Mouse (Mus musculus): ENCODE data around the gene Rundc3a. TPM values are rescaled to one million over a fixed set of nuclear protein-coding genes. Genes with fewer than 3 reads are reported as not detected.

Gene Rundc3a
- 7.9 and 9.7 TPM in 2 replicates for polyA plus RNA-seq (2014; fragmentation: Nextera tagmentation; extraction: Ambion mirVana)

DNA sequence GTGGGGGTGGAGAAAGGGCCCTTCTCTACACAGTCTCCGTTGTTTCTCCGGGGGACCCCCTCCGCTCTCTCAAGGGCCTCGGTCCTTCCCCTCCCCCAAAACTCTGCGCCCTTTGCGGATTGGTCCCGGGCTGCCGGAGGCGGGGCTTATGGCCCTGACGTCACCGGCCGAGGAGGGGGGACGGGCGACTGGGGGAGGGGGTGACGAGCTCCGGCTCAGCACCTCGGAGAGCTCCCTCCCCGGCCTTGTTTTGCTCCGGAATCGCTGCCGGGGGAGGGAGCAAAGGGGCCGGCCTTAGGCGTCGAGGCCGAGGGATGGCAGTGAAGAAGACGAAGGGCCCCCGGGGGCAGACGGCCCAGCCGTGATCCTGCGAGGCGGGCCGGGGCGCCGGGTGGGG lies at the start of gene Rundc3a:
Gene Rundc3a, plus strand, starts transcription at position 166 of the 397 bp plus-strand sequence.
- H3K9me3 ChIP-seq (ENCODE audit: control insufficient read depth, low read depth, low read length) = no peaks in the 10 kb centered on the region
- 0 out of 2 replicates have a peak, but pooled peaks cover 4% of the 10 kb centered on the region for H3K27me3 ChIP-seq (ENCODE audit: control insufficient read depth, insufficient read depth, low read length)
- no peak within 1 kb of the TSS for H3K9ac ChIP-seq (replicated peaks; ENCODE audit: low read depth, low read length)
- no peak within 1 kb of the TSS for H3K27ac ChIP-seq (ENCODE audit: low read length)
- H3K4me3 ChIP-seq (ENCODE audit: low read depth, low read length) = peak within 1 kb of the TSS; percentile 26
- no peaks in the 10 kb centered on the region for H3K36me3 ChIP-seq (ENCODE audit: control insufficient read depth, insufficient read depth, low read length)
- peak within 1 kb of the TSS; percentile 77 for H3K4me2 ChIP-seq (replicated peaks; ENCODE audit: low read depth, low read length)
- under 1% methylated on average over 34 of the region's 34 CpGs for WGBS
- peaks cover 9% of the 10 kb centered on the region; the same call in 1 of the 2 replicates for H3K4me1 ChIP-seq (ENCODE audit: control insufficient read depth, insufficient read depth, low read length)
- peak; percentile 68; the same call in 1 of the 2 replicates for ATAC-seq (ENCODE audit: insufficient number of reproducible peaks, insufficient read depth, low FRiP score, low read depth)

DNA sequence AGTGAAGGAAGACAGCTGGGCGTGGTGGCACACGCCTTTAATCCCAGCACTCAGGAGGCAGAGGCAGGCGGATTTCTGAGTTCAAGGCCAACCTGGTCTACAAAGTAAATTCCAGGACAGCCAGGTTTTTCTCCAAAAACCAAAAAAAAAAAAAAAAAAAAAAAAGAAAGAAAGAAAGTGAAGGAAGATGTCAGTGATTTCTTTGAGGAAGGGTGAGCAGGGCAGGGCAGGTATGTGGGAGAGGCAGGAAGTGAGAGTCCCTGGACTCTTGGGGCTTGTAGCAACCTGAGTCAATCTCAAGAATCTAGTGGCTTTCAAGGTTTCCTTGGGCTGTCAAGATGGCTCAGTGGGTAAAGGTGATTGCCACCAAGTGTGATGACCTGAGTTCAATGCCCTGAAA lies 48.7 kb upstream of the Rundc3a start:
- H3K27ac ChIP-seq (ENCODE audit: low read length) = no peak overlapping the region
- H3K9me3 ChIP-seq (ENCODE audit: control insufficient read depth, low read depth, low read length) = no peaks in the 10 kb centered on the region
- no peak overlapping the region for H3K9ac ChIP-seq (replicated peaks; ENCODE audit: low read depth, low read length)
- no peaks in the 10 kb centered on the region for H3K36me3 ChIP-seq (ENCODE audit: control insufficient read depth, insufficient read depth, low read length)
- no peaks in the 10 kb centered on the region for H3K27me3 ChIP-seq (ENCODE audit: control insufficient read depth, insufficient read depth, low read length)
- ATAC-seq (ENCODE audit: insufficient number of reproducible peaks, insufficient read depth, low FRiP score, low read depth) = no peak
- no peak overlapping the region for H3K4me2 ChIP-seq (replicated peaks; ENCODE audit: low read depth, low read length)
- H3K4me1 ChIP-seq (ENCODE audit: control insufficient read depth, insufficient read depth, low read length) = no peaks in the 10 kb centered on the region
- 89% methylated on average over 3 of the region's 3 CpGs for WGBS
- no peak overlapping the region for H3K4me3 ChIP-seq (ENCODE audit: low read depth, low read length)

DNA sequence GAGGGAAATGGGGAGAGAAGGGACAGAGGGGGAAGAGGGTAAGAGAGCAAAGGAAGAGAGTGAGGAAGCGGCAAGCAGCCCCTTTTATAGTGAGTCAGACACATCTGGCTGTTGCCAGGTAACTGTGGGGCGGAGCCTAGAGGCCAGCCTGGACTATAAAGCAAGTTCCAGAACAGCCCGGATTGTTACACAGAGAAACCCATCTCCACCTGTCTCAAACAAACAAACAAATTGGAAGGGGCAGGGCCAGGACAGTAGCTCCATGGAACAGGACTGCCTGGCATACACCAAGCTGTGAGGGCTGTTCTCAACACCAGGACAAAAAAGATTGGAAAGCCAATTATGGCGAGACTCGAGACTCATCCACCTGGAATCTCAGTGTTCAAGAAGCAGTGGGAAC lies 46.3 kb upstream of the Rundc3a start:
- ATAC-seq (ENCODE audit: insufficient number of reproducible peaks, insufficient read depth, low FRiP score, low read depth) = no peak
- Histone ChIP-seq H3K27me3 (ENCODE audit: control insufficient read depth, insufficient read depth, low read length) (no peaks in the 10 kb centered on the region), H3K4me2 (replicated peaks; ENCODE audit: low read depth, low read length) (no peak overlapping the region), H3K4me3 (ENCODE audit: low read depth, low read length) (no peak overlapping the region), H3K4me1 (ENCODE audit: control insufficient read depth, insufficient read depth, low read length) (no peaks in the 10 kb centered on the region), H3K9me3 (ENCODE audit: control insufficient read depth, low read depth, low read length) (no peaks in the 10 kb centered on the region), H3K36me3 (ENCODE audit: control insufficient read depth, insufficient read depth, low read length) (no peaks in the 10 kb centered on the region), H3K9ac (replicated peaks; ENCODE audit: low read depth, low read length) (no peak overlapping the region), H3K27ac (ENCODE audit: low read length) (no peak overlapping the region)
- 59% methylated on average over 5 of the region's 5 CpGs for WGBS

GRCm38 (mm10) chr11:102347683-102348082 lies 45.5 kb upstream of the Rundc3a start:
- Histone ChIP-seq H3K4me1 (ENCODE audit: control insufficient read depth, insufficient read depth, low read length) (no peaks in the 10 kb centered on the region), H3K9me3 (ENCODE audit: control insufficient read depth, low read depth, low read length) (no peaks in the 10 kb centered on the region), H3K27ac (ENCODE audit: low read length) (no peak overlapping the region), H3K27me3 (ENCODE audit: control insufficient read depth, insufficient read depth, low read length) (no peaks in the 10 kb centered on the region), H3K36me3 (ENCODE audit: control insufficient read depth, insufficient read depth, low read length) (no peaks in the 10 kb centered on the region), H3K4me3 (ENCODE audit: low read depth, low read length) (no peak overlapping the region), H3K9ac (replicated peaks; ENCODE audit: low read depth, low read length) (no peak overlapping the region), H3K4me2 (replicated peaks; ENCODE audit: low read depth, low read length) (no peak overlapping the region)
- no peak; the same call in 1 of the 2 replicates for ATAC-seq (ENCODE audit: insufficient number of reproducible peaks, insufficient read depth, low FRiP score, low read depth)
- 71% methylated on average over 5 of the region's 5 CpGs for WGBS

- H3K4me3 ChIP-seq (ENCODE audit: low read depth, low read length) = no peak overlapping the region
- no peaks in the 10 kb centered on the region for H3K27me3 ChIP-seq (ENCODE audit: control insufficient read depth, insufficient read depth, low read length)
- no peaks in the 10 kb centered on the region for H3K36me3 ChIP-seq (ENCODE audit: control insufficient read depth, insufficient read depth, low read length)
- no peak overlapping the region for H3K27ac ChIP-seq (ENCODE audit: low read length)
- no peak overlapping the region for H3K9ac ChIP-seq (replicated peaks; ENCODE audit: low read depth, low read length)
- 91% methylated on average over 7 of the region's 7 CpGs for WGBS
- ATAC-seq (ENCODE audit: insufficient number of reproducible peaks, insufficient read depth, low FRiP score, low read depth) = no peak
- no peaks in the 10 kb centered on the region for H3K4me1 ChIP-seq (ENCODE audit: control insufficient read depth, insufficient read depth, low read length)
- no peak overlapping the region for H3K4me2 ChIP-seq (replicated peaks; ENCODE audit: low read depth, low read length)
- no peaks in the 10 kb centered on the region for H3K9me3 ChIP-seq (ENCODE audit: control insufficient read depth, low read depth, low read length)
Measured at GRCm38 (mm10) chr11:102348101-102348585, 45.1 kb upstream of the Rundc3a start.

DNA sequence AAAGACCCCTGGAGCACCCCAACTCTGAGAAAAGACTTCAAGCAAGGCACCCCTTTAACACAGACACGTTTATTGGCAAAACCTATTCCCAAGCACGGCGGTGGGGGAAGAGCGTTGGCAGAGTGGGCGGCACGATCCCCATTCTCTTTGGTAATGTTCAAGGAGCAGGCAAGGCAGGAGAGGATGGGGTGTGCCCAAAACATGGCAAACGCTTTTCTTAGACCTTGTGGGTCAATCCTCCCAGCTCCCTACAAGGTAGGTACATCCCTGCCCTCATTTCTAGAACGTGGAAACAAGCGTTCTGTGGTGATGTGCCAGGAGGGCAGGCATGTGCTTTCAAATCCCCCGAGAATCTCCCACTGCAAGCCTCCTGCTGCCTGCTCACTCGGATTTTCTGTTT lies 44.4 kb upstream of the Rundc3a start:
- Histone ChIP-seq H3K4me3 (ENCODE audit: low read depth, low read length) (no peak overlapping the region), H3K27ac (ENCODE audit: low read length) (no peak overlapping the region), H3K4me2 (replicated peaks; ENCODE audit: low read depth, low read length) (no peak overlapping the region), H3K27me3 (ENCODE audit: control insufficient read depth, insufficient read depth, low read length) (no peaks in the 10 kb centered on the region), H3K36me3 (ENCODE audit: control insufficient read depth, insufficient read depth, low read length) (no peaks in the 10 kb centered on the region), H3K9ac (replicated peaks; ENCODE audit: low read depth, low read length) (no peak overlapping the region), H3K4me1 (ENCODE audit: control insufficient read depth, insufficient read depth, low read length) (no peaks in the 10 kb centered on the region), H3K9me3 (ENCODE audit: control insufficient read depth, low read depth, low read length) (no peaks in the 10 kb centered on the region)
- ATAC-seq (ENCODE audit: insufficient number of reproducible peaks, insufficient read depth, low FRiP score, low read depth) = no peak
- 79% methylated on average over 11 of the region's 11 CpGs for WGBS

GRCm38 (mm10) chr11:102349189-102349954 lies 43.8 kb upstream of the Rundc3a start:
- WGBS = 92% methylated on average over 3 of the region's 3 CpGs

GRCm38 (mm10) chr11:102350416-102350815 lies 42.8 kb upstream of the Rundc3a start:
- no peaks in the 10 kb centered on the region for H3K9me3 ChIP-seq (ENCODE audit: control insufficient read depth, low read depth, low read length)
- no peak overlapping the region for H3K4me2 ChIP-seq (replicated peaks; ENCODE audit: low read depth, low read length)
- no peaks in the 10 kb centered on the region for H3K4me1 ChIP-seq (ENCODE audit: control insufficient read depth, insufficient read depth, low read length)
- H3K27me3 ChIP-seq (ENCODE audit: control insufficient read depth, insufficient read depth, low read length) = no peaks in the 10 kb centered on the region
- WGBS = 80% methylated on average over 4 of the region's 4 CpGs
- no peaks in the 10 kb centered on the region for H3K36me3 ChIP-seq (ENCODE audit: control insufficient read depth, insufficient read depth, low read length)
- H3K27ac ChIP-seq (ENCODE audit: low read length) = no peak overlapping the region
- no peak overlapping the region for H3K9ac ChIP-seq (replicated peaks; ENCODE audit: low read depth, low read length)
- ATAC-seq (ENCODE audit: insufficient number of reproducible peaks, insufficient read depth, low FRiP score, low read depth) = no peak
- H3K4me3 ChIP-seq (ENCODE audit: low read depth, low read length) = no peak overlapping the region

More at GRCm38 (mm10) chr11:102349189-102349954, 43.8 kb upstream of the Rundc3a start:
- Histone ChIP-seq H3K27ac (ENCODE audit: low read length) (no peak overlapping the region), H3K36me3 (ENCODE audit: control insufficient read depth, insufficient read depth, low read length) (no peaks in the 10 kb centered on the region), H3K9me3 (ENCODE audit: control insufficient read depth, low read depth, low read length) (no peaks in the 10 kb centered on the region), H3K4me1 (ENCODE audit: control insufficient read depth, insufficient read depth, low read length) (no peaks in the 10 kb centered on the region), H3K27me3 (ENCODE audit: control insufficient read depth, insufficient read depth, low read length) (no peaks in the 10 kb centered on the region), H3K4me2 (replicated peaks; ENCODE audit: low read depth, low read length) (no peak overlapping the region), H3K4me3 (ENCODE audit: low read depth, low read length) (no peak overlapping the region), H3K9ac (replicated peaks; ENCODE audit: low read depth, low read length) (no peak overlapping the region)
- no peak for ATAC-seq (ENCODE audit: insufficient number of reproducible peaks, insufficient read depth, low FRiP score, low read depth)
